Mouse (Mus musculus): Measurements from ENCODE around the gene Syt1.

Gene Syt1

DNA sequence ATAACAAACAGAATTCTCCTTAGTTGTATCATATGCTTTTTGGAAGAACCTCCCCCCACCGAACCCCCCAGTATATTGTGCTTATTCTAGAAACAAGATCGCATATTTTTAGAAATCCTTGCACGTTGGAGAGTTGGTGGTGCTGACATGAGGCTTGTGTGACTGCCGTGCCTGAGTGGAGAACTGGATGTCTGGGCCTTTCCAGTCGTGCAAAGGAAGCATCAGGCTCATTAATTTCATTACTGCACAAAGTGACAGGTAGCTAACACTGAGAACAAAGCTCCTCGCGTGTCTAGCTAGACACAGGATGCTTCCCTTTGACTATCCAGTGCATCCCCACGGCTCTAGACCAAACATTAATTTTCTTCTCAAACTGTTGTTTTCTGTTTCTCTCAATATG, 358.0 kb downstream of the Syt1 start:
- in situ Hi-C loops (cut with MboI, MseI), result no loop called here

GRCm38 (mm10) chr10:108652066-108652465, 358.7 kb downstream of the Syt1 start:
- in situ Hi-C loops (cut with MboI, MseI), result no loop called here

GRCm38 (mm10) chr10:108649174-108649573, 361.6 kb downstream of the Syt1 start:
- in situ Hi-C loops (cut with MboI, MseI), result no loop called here

- in situ Hi-C loops (cut with MboI, MseI), result no loop called here
Observed at GRCm38 (mm10) chr10:108643915-108644314, 366.9 kb downstream of the Syt1 start.

GRCm38 (mm10) chr10:108638095-108638494, 372.7 kb downstream of the Syt1 start:
- in situ Hi-C loops (cut with MboI, MseI), result no loop called here

GRCm38 (mm10) chr10:108636086-108636485, 374.7 kb downstream of the Syt1 start:
- in situ Hi-C loops (cut with MboI, MseI), result no loop called here

DNA sequence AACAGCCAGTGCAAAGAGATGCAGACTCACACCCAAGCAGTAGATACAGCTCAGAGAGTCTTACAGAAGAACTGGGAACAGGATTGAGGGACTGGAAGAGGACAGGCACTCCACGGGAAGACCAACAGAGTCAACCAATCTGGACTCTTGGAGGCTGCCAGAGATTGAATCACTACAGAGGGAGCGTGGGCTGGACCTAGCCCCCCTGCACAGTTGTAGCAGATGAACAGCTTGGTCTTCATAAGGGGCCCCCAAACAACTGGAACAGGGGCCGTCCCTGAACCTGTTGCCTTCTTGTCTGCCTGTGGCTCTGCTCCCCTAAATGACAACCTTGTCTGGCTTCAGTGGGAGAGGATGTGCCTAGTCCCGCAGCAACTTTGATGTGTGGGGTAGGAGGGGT, 375.2 kb downstream of the Syt1 start:
- in situ Hi-C loops (cut with MboI, MseI), result no loop called here

DNA sequence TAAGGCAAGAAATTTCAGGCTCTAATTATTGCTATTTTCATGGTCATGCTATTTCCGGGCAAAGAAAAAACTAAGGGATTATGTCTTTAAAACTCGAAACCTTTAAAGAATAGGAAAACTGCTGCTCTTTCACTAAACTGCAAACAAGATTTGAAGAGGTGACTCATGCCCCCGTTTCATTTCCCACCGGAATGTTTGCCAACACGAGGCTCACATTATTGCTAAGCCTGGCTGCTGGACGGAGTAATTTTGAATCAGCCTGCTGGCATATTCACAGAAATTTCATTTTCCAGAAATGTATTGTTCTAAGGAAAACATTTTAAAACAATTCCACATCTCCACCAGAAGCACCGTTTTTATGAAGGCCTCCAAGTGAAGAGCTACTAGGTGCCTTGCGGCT, 379.9 kb downstream of the Syt1 start:
- in situ Hi-C loops (cut with MboI, MseI), result no loop called here

- in situ Hi-C loops (cut with MboI, MseI), result no loop called here
Observed at GRCm38 (mm10) chr10:108626404-108626803, 384.4 kb downstream of the Syt1 start.

GRCm38 (mm10) chr10:108623002-108623401, 387.8 kb downstream of the Syt1 start:
- in situ Hi-C loops (cut with MboI, MseI), result no loop called here

DNA sequence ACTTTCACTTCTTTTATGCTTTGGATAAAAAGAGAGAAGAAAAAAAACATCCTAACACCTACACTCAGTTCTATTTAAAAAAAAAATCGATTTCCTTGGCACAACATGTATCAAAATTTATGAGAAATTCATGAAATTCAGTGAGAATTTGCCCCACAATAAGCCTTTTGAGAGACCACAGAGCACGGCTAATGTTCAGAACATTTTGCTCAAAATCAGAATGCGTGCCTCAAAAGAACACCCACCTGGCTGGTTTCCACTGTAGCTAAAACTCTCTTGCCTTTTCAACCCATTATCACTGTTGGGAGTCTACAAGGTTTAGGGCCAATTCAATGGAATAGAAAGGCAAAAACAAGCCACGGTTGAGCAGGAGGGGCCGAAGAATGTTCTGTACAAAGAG, 390.9 kb downstream of the Syt1 start:
- in situ Hi-C loops (cut with MboI, MseI), result no loop called here

DNA sequence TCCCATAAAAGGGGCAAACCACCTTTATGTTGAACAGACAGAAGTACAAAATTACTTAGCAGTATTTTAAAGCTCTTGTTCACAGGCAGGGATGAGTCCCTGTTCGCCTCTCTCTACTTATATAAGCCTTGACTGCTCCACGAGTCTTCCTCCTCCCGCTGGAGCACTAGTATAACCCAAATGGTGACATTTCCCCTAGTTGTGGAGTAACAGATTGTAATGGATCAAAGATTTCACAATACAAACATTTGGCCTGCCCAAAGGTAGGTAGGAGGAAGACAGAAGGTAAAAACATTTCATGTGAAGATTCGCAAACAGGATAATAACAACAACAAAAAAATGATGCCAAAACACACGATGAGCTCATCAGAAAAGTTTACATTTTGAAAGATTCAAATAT, 391.6 kb downstream of the Syt1 start:
- in situ Hi-C loops (cut with MboI, MseI), result no loop called here

DNA sequence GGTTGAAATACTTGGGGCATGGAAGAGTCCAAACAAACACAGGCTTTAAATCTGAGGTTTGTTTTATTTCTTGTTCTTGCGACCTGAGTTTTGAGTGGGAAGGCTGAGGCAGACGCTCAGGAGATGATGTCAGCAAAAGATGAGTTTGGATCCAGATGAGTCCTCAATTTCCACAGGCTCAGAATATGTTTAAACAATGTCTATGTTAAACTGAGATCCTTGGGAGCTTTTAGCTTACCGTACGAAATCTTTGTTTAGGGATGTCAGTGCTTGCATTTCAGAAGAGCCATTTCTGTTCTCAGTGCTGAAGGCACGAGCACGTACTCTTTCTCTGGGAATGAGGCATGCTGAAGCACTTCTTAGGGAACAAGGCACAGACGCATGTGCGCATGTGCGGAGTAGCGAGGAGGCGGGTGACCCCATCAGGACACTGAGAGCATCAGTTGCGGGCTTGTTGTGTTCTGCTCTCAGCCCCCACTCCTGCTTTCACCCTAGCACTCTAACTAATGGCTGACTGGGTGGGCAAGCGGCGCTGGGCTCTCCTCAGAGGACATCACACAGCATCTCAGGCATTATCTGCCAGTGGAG, 400.6 kb downstream of the Syt1 start:
- in situ Hi-C loops (cut with MboI, MseI), result no loop called here

- in situ Hi-C loops (cut with MboI, MseI), result no loop called here
Observed at GRCm38 (mm10) chr10:108601672-108602412, 408.9 kb downstream of the Syt1 start.

DNA sequence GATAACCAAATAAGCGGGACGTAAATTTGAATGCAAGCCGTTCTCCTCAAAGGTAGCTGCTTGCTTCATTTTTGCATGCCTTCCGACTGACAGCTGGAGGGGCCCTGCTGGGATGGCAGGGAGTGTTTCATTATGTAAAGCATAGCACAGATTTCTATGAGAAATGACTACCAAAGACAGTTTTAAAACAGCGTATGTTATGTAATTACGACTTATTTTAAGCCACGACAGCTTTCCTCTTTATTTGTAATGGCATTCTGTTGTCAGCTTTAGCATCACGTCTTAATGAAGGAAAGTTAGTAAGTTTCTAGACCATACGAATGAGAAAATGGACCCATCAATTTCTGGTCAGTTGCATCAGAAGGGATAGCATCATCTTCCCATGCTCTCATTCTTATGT, 410.1 kb downstream of the Syt1 start:
- in situ Hi-C loops (cut with MboI, MseI), result no loop called here

GRCm38 (mm10) chr10:108597385-108597784, 413.4 kb downstream of the Syt1 start:
- in situ Hi-C loops (cut with MboI, MseI), result no loop called here

DNA sequence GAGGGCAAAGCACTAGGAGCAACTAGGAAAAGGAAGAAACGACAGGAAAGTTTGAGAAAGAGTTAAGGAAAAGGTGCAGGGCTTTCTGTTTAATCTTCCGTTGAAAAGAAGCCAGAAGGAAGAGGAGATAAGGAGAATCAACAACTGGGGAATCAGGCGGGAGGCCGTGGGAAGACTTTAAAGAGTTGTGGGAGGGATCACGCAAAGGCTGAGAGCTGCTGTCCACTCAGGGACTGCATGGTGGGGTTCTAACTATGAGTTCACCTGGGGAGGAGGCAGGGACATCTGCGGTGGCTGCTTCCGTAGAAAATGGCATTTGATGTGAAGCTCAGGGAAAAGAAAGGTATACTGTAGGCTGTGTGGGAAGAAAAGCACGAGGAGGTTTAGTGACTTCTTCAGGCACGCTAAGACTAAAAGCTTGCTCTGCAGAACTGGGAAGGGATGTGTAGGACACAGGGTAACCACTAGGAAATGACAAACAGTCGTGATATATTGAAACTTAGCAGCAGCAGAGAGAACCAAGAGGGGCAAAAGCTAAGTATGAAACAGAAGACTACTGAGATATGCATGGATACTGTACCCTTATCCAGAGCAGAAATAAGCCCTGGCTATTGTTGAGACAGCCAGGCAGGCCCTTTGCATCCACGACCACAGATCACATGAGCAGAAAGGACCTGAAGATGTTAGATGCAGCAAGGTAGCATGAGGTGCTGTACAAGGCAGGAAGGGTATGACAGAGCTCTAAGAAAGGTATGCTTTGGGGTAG, 414.4 kb downstream of the Syt1 start:
- in situ Hi-C loops (cut with MboI, MseI), result no loop called here

GRCm38 (mm10) chr10:108589355-108589754, 421.4 kb downstream of the Syt1 start:
- in situ Hi-C loops (cut with MboI, MseI), result no loop called here

DNA sequence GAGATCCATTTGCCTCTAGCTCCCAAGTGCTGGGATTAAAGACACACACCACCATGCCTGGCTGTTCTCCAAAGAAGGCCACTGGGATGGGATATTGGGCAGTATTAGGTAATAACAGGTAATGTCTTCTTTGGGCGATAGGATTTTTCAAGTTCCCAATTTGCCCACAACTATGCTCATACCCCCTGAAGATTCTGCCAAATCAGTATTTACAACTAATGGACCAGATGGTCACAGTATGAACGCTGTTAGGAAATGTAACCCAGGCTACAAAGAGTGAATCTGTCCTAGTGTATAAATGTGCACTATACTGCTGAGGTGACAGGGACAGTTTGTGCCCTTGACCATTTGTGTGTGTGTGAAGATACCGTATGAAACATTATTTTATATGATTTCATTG, 421.9 kb downstream of the Syt1 start:
- in situ Hi-C loops (cut with MboI, MseI), result no loop called here

GRCm38 (mm10) chr10:108583694-108584093, 427.1 kb downstream of the Syt1 start:
- in situ Hi-C loops (cut with MboI, MseI), result no loop called here

GRCm38 (mm10) chr10:108582397-108582730, 428.4 kb downstream of the Syt1 start:
- in situ Hi-C loops (cut with MboI, MseI), result no loop called here

DNA sequence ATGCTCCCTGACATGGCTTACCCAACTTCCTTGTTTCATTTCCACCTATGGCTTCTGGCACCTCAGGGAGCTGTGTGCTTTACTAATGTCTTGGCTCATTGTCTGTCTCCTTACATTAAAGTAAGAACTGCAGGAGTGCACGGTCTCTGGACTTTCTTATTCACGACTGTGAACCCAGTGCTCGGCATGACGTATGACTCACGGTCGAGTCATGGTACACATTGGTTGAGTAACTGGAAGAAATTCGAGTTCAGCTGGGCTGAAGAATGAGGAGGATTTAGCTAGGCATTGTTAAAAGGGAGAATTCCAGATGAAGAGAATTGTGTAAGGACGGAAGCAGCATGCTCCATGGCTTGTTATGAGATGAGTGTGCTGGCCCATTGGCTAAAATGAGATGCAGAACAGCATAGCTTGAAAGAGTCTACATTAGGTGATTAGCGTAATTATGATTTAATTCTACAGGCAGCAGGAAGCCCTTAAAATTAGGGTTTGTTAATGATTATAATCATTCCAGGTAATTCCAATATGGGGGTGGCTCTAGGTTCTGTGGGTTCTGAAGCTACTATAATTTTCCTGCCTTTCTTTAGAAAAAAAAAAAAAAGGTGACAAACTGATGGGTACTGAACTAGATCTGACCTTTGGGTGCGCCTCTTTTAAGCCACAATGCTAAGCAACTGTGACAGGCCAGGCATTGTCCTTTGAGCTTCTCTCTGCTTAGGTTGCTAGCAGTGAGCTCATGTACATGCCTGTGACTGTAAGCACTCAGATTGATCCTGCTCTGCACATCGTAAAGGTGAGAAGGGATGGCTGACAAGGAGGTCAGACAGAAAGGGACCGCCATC, 429.0 kb downstream of the Syt1 start:
- in situ Hi-C loops (cut with MboI, MseI), result no loop called here
